Mouse (Mus musculus) erythroid progenitor cell, adult 5-6 weeks (primary cell): ENCODE measurements around the gene Clk3. TPM values are rescaled to one million over a fixed set of nuclear protein-coding genes. Genes with fewer than 3 reads are reported as not detected.

Experiments used
- ATAC-seq: replicated peaks from 2 replicates; pipeline ENCODE4 v1.8.0; 2016; ENCODE audit warnings: moderate number of reproducible peaks, mild to moderate bottlenecking, moderate TSS enrichment, inconsistent platforms; ENCODE audit not compliant: poor library complexity, low FRiP score, severe bottlenecking
- total RNA-seq, 2 experiments: library from RNA; stranded (forward) in 1 of 2; stranded (reverse) in 1 of 2; fragments of 150-400 nt in 1 of 2; fragments of 186-747, 209-891 nt in 1 of 2; gene quantifications; 2 replicates each; pipeline versions ENCODE4 v1.2.3 to v1.2.4; 2015 to 2017; ENCODE audit warnings: low replicate concordance in 2 of 2

The Clk3 gene
- total RNA-seq, 2 experiments from 2014 or later, result 237 to 247 TPM

GRCm38 (mm10) chr9:57773754-57774153 lies 8.1 kb upstream of the Clk3 start:
- no peak for ATAC-seq

DNA sequence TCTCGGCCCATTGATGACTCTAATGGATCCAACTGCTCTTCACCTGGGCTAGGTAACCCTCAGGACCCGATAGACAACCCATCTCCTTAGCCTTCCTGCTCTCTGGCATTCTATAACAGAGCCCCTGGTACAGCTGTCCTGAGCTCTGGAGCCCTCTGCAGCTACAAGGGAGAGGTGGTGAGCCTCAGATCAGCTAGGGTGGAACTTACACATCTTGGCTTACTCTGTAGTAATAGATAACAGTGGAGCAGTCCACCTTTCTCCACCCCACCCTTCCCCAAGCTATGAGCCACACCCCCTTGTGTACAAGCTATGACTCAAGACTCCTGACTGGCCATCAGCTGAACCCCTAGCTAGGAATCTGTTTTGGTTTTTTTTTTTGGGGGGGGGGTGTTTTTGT lies 5.2 kb upstream of the Clk3 start:
- ATAC-seq, result peak; percentile 84

DNA sequence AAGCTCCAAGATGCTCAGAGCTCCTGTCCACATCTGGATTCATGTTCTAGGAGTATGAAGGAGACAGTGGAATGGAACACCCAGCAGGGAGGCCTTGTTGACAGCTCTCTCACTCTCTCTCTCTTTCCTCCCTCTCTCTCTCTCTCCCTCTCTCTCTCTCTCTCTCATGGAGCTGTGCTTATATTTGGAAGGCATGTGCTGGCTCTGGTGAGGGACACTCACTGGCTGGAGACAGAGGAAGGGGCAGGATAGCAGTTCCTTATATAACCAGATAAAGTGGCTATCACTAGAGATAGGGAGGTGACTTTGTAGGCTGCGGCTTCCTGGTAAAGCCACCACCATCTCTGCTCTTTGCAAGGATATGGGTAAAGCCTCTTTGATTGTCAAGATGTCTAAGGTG lies 4.6 kb upstream of the Clk3 start:
- ATAC-seq, result no peak

DNA sequence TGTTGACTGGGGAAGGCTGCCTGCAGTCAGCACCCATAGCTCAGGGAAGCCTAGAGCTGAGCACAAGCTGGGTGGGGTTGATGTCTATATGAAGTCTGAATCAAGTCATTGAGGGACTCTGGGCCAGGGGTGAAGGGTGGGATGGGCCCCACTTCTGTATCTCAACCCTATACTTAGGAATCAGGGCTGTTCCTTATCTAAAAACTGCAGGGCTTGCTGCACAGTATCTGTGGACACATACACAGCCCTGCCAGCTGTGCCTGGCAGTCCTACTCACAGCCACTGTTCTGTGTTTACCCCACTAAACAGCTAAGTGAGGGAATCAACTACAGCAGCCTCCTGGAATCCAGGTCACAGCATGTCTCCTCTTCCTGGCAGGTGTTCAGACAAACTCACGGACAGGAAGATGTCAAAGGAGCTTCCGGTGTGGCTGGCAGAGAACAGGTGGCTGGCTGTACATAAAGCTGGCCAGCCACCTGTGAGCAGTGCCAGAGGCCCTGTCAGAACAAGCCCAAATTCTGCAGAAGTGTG lies 3.9 kb upstream of the Clk3 start:
- ATAC-seq, result peak; percentile 62

DNA sequence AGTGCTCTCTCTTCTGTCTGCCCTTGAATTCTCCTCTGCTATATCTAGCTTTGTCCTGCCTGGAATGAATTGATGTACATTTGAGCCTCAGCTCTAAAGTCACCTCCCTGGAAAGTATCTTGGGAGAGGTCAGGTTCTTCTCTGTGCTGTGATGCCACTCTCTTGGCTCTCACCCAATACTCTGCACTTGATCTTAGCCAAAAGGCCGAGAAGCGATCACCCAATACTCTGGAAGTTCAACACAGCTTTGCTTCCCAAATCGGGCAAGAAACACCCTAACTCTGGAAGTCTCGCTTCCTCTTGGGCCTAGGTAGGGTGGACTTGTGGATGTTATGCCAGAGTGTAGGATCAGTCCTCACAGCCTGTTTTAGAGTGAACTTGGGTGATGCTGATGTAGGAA lies 1.6 kb upstream of the Clk3 start:
- no peak for ATAC-seq

- ATAC-seq, result no peak
Observed at GRCm38 (mm10) chr9:57766431-57766830, 771 bp upstream of the Clk3 start.

DNA sequence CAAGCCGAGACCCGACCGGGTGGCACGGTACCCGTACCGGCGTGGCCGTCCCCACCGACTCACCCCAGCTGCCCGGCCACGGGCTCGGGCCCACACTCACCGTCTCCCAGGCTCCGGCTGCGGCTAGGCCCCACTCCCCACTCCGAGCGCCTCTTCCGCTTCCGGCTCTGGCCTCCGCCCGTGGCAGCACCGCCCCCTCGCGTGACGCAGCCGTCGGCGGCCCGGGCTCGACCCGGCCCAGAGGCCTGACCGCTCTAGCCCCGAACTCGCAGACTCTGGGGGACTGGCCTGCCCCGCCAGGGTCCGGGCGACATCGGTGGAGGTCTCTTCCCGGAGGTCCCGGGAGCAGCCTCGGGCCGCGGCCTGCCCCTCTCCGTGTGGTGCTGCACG lies 691 bp downstream of the Clk3 start:
- ATAC-seq, result peak; percentile 58

DNA sequence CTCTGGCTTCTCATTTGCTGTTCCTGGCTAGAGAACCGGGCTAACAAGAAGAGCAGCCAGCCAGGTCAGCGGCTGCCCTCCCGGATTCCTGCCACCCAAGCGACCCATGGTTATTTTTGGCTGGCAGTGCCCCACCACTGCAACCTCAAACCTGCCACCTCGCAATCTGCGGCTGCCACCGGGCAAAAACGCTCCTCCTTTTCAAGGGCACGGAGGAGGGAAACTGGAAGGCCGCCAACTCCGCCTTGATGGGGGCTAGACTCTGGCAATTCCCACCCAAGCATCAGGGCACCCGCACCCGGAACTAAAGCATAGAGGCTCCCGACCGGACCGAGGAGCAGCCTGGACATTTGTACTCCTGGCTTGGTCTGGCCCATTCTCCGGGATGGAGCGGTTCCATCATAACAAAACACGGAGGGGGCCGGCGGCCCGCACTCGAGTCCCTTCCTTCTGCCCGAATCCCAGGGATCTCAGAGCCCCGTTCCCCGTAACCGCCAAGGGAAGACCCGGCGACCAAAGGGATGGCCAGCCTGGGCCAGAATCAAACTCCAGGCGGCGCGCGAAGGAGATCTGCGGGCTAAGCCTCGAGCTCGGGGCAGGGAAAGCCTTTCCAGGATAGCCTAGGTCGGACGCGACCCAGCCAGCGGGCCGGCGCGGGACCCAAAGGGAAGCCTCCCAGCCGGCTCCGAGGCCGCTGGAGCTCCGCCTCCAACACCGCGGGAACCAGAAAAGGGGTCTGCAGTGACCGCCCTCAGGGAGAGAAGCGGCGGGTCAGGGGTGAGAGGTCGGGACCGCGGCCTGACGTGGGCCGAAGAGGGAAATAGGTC lies 1.3 kb downstream of the Clk3 start:
- peak; percentile 37 for ATAC-seq

DNA sequence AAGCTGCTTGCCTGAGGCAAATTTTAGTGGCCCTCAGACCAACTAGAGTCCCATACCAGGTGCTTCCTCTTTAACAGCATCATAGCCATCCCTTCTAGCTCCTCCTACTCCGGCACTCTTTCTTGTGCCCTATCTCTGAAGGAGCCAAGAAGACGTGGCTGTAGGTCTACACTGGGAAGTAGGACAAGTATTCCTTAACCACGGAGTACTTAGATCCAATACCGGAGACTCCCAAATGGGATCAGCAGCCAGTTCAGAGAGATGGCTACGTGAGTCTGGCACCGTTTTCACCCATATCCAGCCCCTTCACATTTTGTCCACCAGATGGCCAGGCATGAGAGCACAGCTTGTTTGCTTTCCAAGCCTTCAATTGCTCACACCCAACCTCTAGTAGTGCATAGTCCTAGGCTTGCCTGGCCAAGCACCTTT lies 3.1 kb downstream of the Clk3 start:
- peak; percentile 21; the same call in 1 of the 2 replicates for ATAC-seq

- no peak for ATAC-seq
Observed at GRCm38 (mm10) chr9:57761563-57762551, 3.8 kb downstream of the Clk3 start.

GRCm38 (mm10) chr9:57760416-57761146 lies 5.1 kb downstream of the Clk3 start:
- ATAC-seq, result no peak

- peak; percentile 64 for ATAC-seq
Observed at GRCm38 (mm10) chr9:57759289-57759688, 6.4 kb downstream of the Clk3 start.

GRCm38 (mm10) chr9:57758528-57758927 lies 7.1 kb downstream of the Clk3 start:
- ATAC-seq, result no peak

- peak; percentile 81 for ATAC-seq
Observed at GRCm38 (mm10) chr9:57757578-57757977, 8.1 kb downstream of the Clk3 start.

DNA sequence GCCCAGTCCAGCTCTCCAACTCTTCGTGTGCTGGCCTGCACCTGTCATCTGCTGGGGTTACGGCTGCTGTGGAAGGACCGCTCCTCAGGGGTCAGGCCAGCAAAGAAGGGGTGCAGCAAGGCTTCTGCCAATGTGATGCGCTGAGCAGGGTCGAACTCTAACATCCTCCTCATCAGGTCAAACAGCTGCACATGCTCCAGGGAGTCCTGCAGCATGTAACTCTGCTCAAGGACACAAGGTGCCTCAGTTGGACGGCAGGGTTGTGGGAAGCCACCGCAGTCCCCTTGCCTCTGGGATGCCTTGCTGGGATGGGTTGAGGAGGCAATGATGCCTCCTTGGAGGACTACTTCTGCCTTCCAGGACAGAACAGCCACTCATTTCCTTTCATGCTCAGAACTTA lies 14.8 kb downstream of the Clk3 start:
- no peak for ATAC-seq

- no peak for ATAC-seq
Observed at GRCm38 (mm10) chr9:57748831-57749230, 16.8 kb downstream of the Clk3 start.

DNA sequence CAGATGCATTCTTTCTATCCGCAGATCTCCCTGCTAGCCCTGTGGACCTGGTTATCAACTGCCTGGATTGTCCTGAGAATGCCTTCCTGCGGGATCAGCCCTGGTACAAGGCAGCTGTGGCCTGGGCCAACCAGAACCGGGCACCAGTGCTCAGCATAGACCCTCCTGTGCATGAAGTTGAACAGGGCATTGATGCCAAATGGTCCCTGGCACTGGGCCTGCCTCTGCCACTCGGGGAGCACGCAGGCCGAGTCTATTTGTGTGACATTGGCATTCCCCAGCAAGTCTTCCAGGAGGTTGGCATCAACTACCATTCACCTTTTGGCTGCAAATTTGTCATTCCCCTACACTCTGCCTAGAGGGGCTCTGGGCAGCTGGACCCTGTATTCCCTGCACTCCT lies 17.5 kb downstream of the Clk3 start:
- ATAC-seq, result no peak

DNA sequence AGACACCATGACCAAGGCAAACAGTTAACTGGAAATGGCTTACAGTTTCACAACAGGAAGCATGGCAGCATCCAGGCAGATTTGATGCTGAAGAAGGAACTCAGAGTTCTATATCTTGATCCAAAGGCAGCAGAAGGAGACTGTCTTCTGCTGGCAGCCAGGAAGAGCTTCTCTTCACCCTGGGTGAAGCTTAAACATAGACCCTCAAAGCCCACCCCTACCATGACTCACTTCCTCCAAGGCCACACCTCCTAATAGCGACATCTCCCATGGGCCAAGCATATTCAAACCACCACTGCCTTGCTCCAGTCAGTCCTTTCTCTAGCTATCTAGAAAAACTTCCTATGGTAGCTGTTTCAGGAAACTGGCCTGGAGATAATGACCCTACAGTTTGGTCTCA lies 18.6 kb downstream of the Clk3 start:
- ATAC-seq, result no peak

- ATAC-seq, result peak; percentile 64
Observed at GRCm38 (mm10) chr9:57744462-57745091, 21.1 kb downstream of the Clk3 start.
